Mouse (Mus musculus) c-Kit-negative CD71-positive TER-119-positive erythroid progenitor cells, embryonic 14.5 days (primary cell): ENCODE measurements around the gene Madd.

Experiments
- DNase-seq: peaks from one replicate; pipeline ENCODE4 v3.0.0-alpha.2; 2013; ENCODE audit warnings: low read depth, low spot score

Madd gene

GRCm38 (mm10) chr2:91096524-91096923, 87.1 kb downstream of the Madd start:
- no peak for DNase-seq

- DNase-seq, result no peak
Observed at GRCm38 (mm10) chr2:91090827-91091226, 92.8 kb downstream of the Madd start.

- DNase-seq, result no peak
Observed at GRCm38 (mm10) chr2:91090208-91090607, 93.4 kb downstream of the Madd start.

DNA sequence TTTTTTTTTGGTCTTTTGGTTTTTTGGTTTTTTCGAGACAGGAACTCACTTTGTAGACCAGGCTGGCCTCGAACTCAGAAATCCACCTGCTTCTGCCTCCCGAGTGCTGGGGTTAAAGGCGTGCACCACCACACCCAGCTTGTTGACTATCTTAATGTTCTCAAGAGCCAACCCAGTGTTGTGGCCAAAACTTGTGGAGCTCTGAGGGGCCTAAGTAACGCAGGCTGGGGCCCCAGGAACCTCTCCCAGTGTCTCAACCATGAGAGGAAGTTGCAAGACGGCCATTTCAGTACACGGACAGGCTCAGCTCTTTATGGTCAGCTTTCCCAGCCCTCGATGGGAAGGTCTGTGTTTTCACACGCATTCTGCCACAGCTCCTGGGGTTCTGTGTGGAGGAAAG, 94.7 kb downstream of the Madd start:
- DNase-seq, result no peak

- no peak for DNase-seq
Observed at GRCm38 (mm10) chr2:91087453-91087852, 96.2 kb downstream of the Madd start.
